Mouse (Mus musculus) kidney, postnatal 14 days (tissue): ENCODE data around the gene Rgsl1.
A peak's percentile ranks its signal among the peaks of the same experiment; 100 is the strongest.
"Not testable (repeated sequence)": the region's sequence is repeated elsewhere in the genome, so short reads cannot be mapped to it uniquely, and the experiment has no call there.

Source experiments
- DNase-seq: peaks from one replicate; pipeline ENCODE4 v3.0.0; 2022; ENCODE audit warnings: mixed read lengths

Rgsl1 gene

GRCm38 (mm10) chr1:153775174-153775573, 68.8 kb downstream of the Rgsl1 start:
- no peak for DNase-seq

GRCm38 (mm10) chr1:153770776-153771167, 73.2 kb downstream of the Rgsl1 start:
- DNase-seq: no peak

- DNase-seq: no peak
Measured at GRCm38 (mm10) chr1:153769998-153770775, 73.8 kb downstream of the Rgsl1 start.

DNA sequence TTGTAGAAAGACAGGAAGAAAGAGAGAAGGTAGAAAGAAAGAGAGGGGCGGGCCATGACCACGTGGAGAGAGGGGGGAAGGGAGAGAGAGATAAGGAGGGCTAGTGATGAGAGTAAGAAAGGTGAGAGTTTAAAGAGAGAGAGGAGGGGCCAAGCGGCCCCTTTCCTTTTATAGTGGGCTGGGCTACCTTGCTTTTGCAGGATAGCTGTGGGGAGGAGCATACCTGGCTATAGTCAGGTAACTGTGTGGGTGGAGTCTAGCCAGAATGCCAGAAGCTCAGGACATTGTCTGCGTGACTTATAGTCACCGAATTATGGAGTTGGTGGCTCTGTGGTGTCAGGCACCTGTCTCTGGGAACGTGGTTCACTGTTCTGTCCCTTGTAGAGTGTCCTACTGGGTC, 74.4 kb downstream of the Rgsl1 start:
- not testable (repeated sequence) for DNase-seq

DNA sequence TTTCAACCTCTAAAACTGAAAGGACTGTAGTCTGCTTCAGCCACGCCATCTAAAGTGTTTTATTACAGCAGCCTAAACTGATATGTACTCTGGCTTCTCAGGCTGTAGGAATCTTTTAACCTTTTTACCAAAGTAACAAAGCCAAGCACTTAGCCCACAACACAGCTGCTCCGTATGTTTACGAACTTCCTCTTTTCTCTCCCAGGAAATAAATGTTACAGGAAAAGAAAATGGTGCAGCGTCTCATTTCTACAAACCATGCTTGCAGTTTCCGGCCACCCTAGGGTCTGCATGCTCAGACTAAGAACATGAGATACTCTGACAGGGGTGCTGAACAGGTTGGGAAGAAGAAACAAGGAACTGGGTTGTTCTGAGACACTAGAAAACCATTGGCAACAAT, 75.5 kb downstream of the Rgsl1 start:
- no peak for DNase-seq

- no peak for DNase-seq
Measured at GRCm38 (mm10) chr1:153767281-153767680, 76.7 kb downstream of the Rgsl1 start.

GRCm38 (mm10) chr1:153766298-153766697, 77.6 kb downstream of the Rgsl1 start:
- no peak for DNase-seq

DNA sequence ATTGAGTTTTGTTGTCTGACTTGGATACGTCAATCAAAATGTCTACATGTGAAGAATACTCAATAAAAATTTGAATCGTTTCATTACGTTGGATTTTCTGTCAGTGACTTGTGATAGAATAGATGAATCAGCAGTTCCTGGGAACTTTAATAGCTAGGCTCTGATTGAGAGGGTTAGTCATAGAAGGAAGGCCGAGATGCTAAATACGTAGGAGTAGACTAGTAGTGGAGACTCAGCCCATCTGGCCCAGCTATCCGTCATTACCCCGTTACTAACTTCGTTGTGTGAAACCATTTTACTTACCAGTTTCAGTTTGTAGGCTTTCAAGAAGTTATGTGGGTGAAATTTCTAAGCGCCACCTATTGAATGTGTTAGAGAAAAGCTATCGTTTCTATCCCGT, 79.8 kb downstream of the Rgsl1 start:
- no peak for DNase-seq

GRCm38 (mm10) chr1:153753725-153754464, 90.0 kb downstream of the Rgsl1 start:
- DNase-seq: no peak

- DNase-seq: no peak
Measured at GRCm38 (mm10) chr1:153752521-153752920, 91.4 kb downstream of the Rgsl1 start.

GRCm38 (mm10) chr1:153751763-153752301, 92.1 kb downstream of the Rgsl1 start:
- DNase-seq: peak; percentile 47

DNA sequence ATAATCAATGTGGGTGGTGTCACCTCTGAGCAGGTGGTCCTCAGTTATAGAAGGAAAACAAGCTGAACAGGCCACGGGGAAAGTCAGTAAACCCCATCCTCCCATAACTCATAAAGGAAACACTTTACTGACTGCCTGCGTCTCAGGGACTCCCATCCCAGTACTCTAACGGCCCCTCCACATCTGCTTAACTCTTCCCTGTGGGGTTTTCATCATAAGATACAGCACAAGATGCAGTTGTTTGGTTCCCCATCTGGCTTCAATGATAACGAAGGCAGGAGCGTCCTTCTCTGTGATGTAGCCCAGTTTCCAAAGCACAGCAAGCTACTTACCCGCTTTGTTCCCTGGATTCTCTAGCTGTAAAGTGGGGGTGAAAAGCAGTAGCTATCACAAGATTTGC, 93.9 kb downstream of the Rgsl1 start:
- DNase-seq: no peak

DNA sequence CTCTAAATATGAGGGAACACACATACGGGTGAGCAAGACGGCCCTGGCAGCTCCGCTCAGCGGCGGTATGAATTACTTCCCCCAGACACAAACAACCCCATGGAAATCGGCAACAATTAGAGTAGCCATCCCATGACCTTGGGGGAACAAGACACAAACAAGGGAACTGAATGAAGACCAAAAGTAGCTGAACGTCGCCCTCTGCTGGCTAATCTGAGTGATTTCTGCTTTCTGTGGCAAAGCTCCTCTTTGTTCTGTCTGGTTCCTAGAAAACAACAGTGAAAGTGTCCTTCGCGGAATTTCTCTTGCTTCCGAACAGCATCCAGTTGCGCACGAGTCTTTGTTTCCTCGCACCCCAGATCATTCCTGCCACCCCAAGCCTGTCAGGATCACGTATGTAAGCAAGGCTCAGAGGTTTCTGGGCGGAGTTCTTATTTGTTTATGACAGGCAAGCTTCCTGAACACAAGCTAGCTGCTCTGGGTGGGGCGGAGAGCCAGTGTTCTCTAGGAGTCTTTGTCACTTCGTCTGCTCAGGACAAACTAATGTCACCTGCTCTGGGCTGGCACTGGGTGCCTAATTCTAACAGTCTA, 94.6 kb downstream of the Rgsl1 start, which contains the start of gene Rnasel:
Gene Rnasel (plus strand): TSS at position 216 of the 591 bp plus-strand sequence.
- DNase-seq: peak; percentile 78

DNA sequence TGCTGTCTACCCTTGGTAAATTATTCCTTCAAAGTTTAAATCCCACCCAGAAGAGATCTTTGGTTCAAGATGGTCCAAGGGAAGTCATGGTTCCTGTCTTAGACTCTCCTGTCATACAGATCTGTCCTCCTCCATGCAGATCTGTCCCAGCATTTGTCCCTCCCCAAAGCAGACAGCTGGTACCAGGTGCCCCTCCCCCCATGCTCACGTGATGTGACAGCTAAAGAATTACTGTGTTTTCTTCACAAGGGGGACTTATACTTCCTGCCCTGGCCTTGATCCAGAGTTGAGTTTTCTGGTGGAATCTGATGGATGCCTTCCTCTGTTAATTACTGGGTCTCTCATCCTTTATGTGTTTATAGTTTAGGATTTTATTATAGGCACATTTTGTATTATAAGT, 95.4 kb downstream of the Rgsl1 start:
- DNase-seq: peak; percentile 77

DNA sequence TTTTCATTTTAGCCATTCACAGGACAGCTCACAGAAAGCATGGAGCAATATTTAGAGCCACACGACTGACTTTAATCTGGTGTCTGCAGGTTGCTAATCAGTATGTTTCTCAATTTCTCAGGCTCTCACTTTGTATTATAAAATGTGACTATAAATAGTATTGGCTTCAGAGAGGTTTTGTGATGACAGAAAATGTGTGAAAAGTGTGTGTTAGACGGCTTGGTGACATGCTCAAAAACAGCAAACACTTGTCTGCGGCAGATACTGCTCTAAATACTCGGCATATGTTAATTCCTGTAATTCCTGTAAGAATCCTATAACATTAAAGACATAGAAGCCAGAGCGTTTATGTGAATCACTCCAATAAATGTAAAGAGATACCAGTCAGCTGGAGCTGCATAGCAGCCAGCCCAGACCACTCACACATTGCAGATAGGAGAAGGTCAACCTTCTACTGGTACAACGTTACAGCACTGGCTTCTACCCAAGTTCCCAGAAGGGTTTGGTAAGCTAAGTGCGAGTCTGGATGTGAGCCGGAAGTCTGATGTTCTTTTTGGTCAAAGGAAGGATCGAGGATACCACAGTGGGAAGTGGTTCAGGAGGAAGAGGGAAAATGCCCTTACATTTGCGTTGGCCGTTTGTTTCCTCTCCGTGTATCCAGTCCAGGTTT, 95.9 kb downstream of the Rgsl1 start:
- peak; percentile 18 for DNase-seq

GRCm38 (mm10) chr1:153746728-153747127, 97.2 kb downstream of the Rgsl1 start:
- DNase-seq: peak; percentile 82

DNA sequence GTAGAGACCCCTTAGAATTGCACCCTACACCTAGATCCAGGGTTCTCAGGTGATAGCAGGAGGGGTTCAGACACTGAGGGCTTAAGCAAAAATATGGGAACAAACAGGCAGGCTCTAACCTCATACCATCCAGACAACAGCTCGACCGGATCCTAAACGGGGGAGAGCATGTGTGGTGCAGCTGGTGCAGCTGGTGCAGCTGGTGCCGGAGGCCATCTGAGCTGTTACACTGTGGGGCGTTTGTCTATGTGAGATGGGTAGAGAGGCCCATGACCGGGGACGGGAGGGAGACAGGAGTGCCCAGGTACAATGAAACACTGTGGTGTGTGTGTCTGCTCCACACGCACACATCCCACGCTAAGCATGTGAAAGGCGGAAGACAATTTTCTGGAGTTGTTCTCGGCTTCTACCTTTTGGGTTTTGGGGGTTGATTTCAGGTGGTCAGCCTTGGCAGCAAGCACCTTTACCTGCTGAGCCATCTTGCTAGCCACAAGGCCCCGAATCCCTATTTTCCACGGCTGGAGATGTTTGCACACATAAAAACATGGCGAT, 97.7 kb downstream of the Rgsl1 start:
- DNase-seq: no peak

GRCm38 (mm10) chr1:153742374-153743155, 101.4 kb downstream of the Rgsl1 start:
- DNase-seq: peak; percentile 81

DNA sequence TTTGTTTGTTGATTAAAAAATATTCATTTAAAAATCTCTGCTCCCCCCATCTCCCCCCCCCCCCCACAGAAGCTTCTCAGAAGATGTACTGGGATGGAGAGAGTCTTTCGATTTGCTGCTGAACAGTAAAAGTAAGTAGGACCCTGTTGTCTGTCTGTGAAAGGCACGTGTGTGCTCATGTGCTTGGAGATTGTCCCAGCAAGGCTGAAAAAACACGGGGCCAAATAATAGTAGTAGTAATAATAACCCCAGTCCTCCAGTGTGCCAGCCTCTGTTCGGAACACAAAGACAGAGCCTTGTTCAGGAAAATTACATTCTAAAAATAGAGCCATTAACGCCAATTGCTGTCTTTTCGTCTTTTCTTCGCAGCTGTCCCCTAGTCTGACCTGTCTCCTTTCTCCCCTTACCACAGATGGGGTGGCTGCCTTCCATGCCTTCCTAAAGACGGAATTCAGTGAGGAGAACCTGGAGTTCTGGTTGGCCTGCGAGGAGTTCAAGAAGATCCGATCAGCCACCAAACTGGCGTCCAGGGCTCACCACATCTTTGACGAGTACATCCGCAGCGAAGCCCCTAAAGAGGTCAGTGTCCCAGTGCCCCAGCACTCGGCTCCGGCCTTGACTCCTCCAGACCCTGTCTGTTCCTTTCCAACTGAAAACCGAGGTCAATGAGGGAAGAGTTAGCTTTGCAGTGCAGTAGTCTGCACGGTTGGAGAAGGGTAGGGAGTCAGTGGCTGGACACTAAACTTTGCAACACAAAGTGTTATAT, 102.2 kb downstream of the Rgsl1 start:
- DNase-seq: no peak

DNA sequence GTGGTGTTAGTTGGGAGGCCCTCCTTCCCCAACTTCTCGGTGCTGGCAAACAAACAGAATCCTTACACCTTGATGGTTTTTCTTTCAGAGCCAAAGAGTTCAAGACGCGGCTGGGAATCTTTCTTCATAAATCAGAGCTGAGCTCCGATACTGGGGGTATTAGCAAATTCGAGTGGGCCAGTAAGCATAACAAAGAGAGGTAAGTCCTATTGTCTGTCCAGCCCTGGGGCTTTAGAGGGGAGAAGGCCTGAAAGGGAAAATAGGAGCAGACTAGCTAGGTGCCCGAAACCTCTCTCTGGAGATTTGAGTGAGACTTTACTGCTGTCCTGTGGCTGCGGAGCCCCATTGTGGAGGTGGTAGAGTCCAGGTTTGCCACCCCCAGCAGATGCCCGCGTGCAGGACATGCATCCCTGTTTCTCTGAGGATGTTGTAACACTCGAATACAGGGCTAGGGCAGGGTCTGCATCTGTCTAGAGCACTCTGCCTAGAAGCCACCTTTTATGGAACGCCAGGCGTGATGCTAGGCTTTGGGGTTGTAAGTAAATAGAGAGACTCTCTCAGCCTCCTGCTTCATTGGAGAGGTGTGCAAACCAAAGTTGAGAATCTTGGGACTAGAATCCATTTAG, 103.1 kb downstream of the Rgsl1 start:
- no peak for DNase-seq
